In genomic region chr3:135411824-135412223, GRCm38 (mm10) we compare ENCODE assay signal across 16 mouse cellular contexts. TPM values are rescaled to one million over a fixed set of nuclear protein-coding genes. Genes with fewer than 3 reads are reported as not detected.
DNase-seq lines count a peak whose midpoint lies in the region; ATAC-seq and TF ChIP-seq lines count a peak whose summit lies in the region.
"Had no signal": no experiment of that assay in that cellular context is flagged by ENCODE, and none has a peak within 500 bp of the region (broad histone marks: within the 10 kb centered on the region; RNA-seq: fewer than 3 reads in every experiment).

No protein-coding gene starts in this region.

- H3K9ac ChIP-seq in neural tube, embryonic 15.5 days (replicated peaks): no peak overlapping the region
- H3K9ac ChIP-seq in heart, adult 2 months (ENCODE audit: low read depth, low read length): no peak overlapping the region
- H3K9ac ChIP-seq in heart, postnatal 0 days (replicated peaks; ENCODE audit: low read depth, low read length): no peak overlapping the region
- H3K9ac ChIP-seq: embryonic facial prominence, embryonic 12.5 days; kidney, embryonic 15.5 days; limb, embryonic 12.5 days; stomach, embryonic 15.5 days had no signal

- ATAC-seq in neural tube, embryonic 15.5 days (ENCODE audit: low FRiP score): no peak
- peak; percentile 98 for ATAC-seq in heart, postnatal 0 days (ENCODE audit: insufficient read depth, low read depth)
- ATAC-seq: Patski had no signal

- no peak overlapping the region for H3K4me3 ChIP-seq in neural tube, embryonic 15.5 days (replicated peaks)
- 0 out of 2 replicates have a peak overlapping the region, but pooled peaks have one; percentile 17 for H3K4me3 ChIP-seq in heart, adult 2 months
- H3K4me3 ChIP-seq in heart, postnatal 0 days (ENCODE audit: low read depth, low read length): no peak overlapping the region
- H3K4me3 ChIP-seq: embryonic facial prominence, embryonic 12.5 days; kidney, embryonic 15.5 days; limb, embryonic 12.5 days; stomach, embryonic 15.5 days had no signal

- DNase-seq in neural tube, embryonic 10.5 days (ENCODE audit: extremely low spot score, low spot score): peak; percentile 23
- peak in 1 of 2 experiments; percentile 72 for DNase-seq in heart, adult 2 months
- peak; percentile 90 for DNase-seq in heart, postnatal 0 days (ENCODE audit: low spot score)
- no peak for DNase-seq in cerebellum, adult 9-11 months
- no peak for DNase-seq in yolk sac, embryonic 10.5 days (ENCODE audit: low spot score)
- DNase-seq in cerebellum, postnatal 25 days: no peak
- DNase-seq: cerebellum, adult 2 months; lung, adult 2 months; right cerebral cortex, postnatal 4 days had no signal

- TF ChIP-seq CTCF in heart, adult 2 months (IDR thresholded peaks at IDR 0.05): no peak
- no peak for TF ChIP-seq CTCF in heart, postnatal 0 days (IDR thresholded peaks at IDR 0.05; ENCODE audit: low read depth)

- H3K27ac ChIP-seq in neural tube, embryonic 15.5 days (replicated peaks): no peak overlapping the region
- H3K27ac ChIP-seq in heart, adult 2 months: peak overlapping the region; percentile 60
- H3K27ac ChIP-seq in heart, postnatal 0 days (ENCODE audit: low read depth): no peak overlapping the region; the same call in 1 of the 2 replicates
- H3K27ac ChIP-seq: embryonic facial prominence, embryonic 12.5 days; kidney, embryonic 15.5 days; limb, embryonic 12.5 days; stomach, embryonic 15.5 days had no signal

- H3K4me1 ChIP-seq in neural tube, embryonic 15.5 days: no peaks in the 10 kb centered on the region
- peaks cover 6% of the 10 kb centered on the region for H3K4me1 ChIP-seq in heart, adult 2 months (ENCODE audit: control insufficient read depth, insufficient read depth, low read length)
- peaks cover 16% of the 10 kb centered on the region; the same call in 1 of the 2 replicates for H3K4me1 ChIP-seq in heart, postnatal 0 days (ENCODE audit: control insufficient read depth, insufficient read depth)
- H3K4me1 ChIP-seq: kidney, embryonic 15.5 days; stomach, embryonic 15.5 days had no signal

- TF ChIP-seq EP300 in heart, adult 2 months (IDR thresholded peaks at IDR 0.05; ENCODE audit: insufficient read depth, low read depth, low read length): 0 out of 2 replicates have a peak, but pooled peaks have one; percentile 57
- TF ChIP-seq EP300 in heart, postnatal 0 days (IDR thresholded peaks at IDR 0.05; ENCODE audit: low read depth): no peak

- no peak overlapping the region for H3K4me2 ChIP-seq in neural tube, embryonic 15.5 days
- peak overlapping the region; percentile 33 for H3K4me2 ChIP-seq in heart, postnatal 0 days (ENCODE audit: low read depth, low read length)
- H3K4me2 ChIP-seq: embryonic facial prominence, embryonic 12.5 days; kidney, embryonic 15.5 days; limb, embryonic 12.5 days; stomach, embryonic 15.5 days had no signal

- 24% methylated on average over 9 of the region's 9 CpGs for WGBS in neural tube, embryonic 15.5 days
- WGBS in heart, adult 2 months: 30% methylated on average over 9 of the region's 9 CpGs
- WGBS in heart, postnatal 0 days: 21% methylated on average over 9 of the region's 9 CpGs

- TF ChIP-seq POLR2A in heart, adult 2 months (IDR thresholded peaks at IDR 0.05; ENCODE audit: insufficient read depth, low read depth, low read length): peak; percentile 26; the same call in 1 of the 2 replicates

- intact Hi-C loops in heart, adult 2 months (cut with DNase I): loop anchor here (5.0 kb wide), 1 partner anchor 35 kb away; no protein-coding TSS in a partner anchor

- H3K27me3 ChIP-seq in neural tube, embryonic 15.5 days (replicated peaks): no peaks in the 10 kb centered on the region
- H3K27me3 ChIP-seq in heart, adult 2 months (ENCODE audit: control insufficient read depth, insufficient read depth, low read length): no peaks in the 10 kb centered on the region
- no peaks in the 10 kb centered on the region for H3K27me3 ChIP-seq in heart, postnatal 0 days (ENCODE audit: control insufficient read depth, insufficient read depth, low read length)
- H3K27me3 ChIP-seq: CH12.LX; embryonic facial prominence, embryonic 12.5 days; kidney, embryonic 15.5 days; limb, embryonic 12.5 days; Patski; stomach, embryonic 15.5 days had no signal

- peaks cover 17% of the 10 kb centered on the region for H3K36me3 ChIP-seq in neural tube, embryonic 15.5 days
- peaks cover 9% of the 10 kb centered on the region; the same call in 1 of the 2 replicates for H3K36me3 ChIP-seq in heart, adult 2 months (ENCODE audit: control insufficient read depth, insufficient read depth, low read length)
- peaks cover 24% of the 10 kb centered on the region; the same call in 1 of the 2 replicates for H3K36me3 ChIP-seq in heart, postnatal 0 days (replicated peaks; ENCODE audit: control insufficient read depth, insufficient read depth, low read length)

- peaks cover 6% of the 10 kb centered on the region; the same call in 1 of the 2 replicates for H3K79me2 ChIP-seq in heart, adult 2 months (replicated peaks; ENCODE audit: control insufficient read depth, insufficient read depth, low read length)

- H3K9me3 ChIP-seq in neural tube, embryonic 15.5 days (replicated peaks): no peaks in the 10 kb centered on the region
- no peaks in the 10 kb centered on the region for H3K9me3 ChIP-seq in heart, postnatal 0 days (replicated peaks; ENCODE audit: control insufficient read depth, low read length)
- H3K9me3 ChIP-seq: embryonic facial prominence, embryonic 12.5 days; kidney, embryonic 15.5 days; stomach, embryonic 15.5 days had no signal

RNA-seq across cellular contexts. Expression of gene Cisd2, which starts 11.9 kb away (rescaled TPM):
- 67.1 and 69.0 TPM in 2 replicates for polyA plus RNA-seq in neural tube, embryonic 15.5 days (2015; fragmentation: Nextera tagmentation; extraction: Ambion mirVana)
- total RNA-seq in heart, adult 2 months (2021): 10 to 100 TPM; 47.1 to 55.0 TPM
- polyA plus RNA-seq in heart, adult 2 months (2012; rRNA removed): 20.6 and 31.4 TPM in 2 replicates
- 20.7 and 20.8 TPM in 2 replicates for total RNA-seq in heart, postnatal 0 days (2014; rRNA removed; ENCODE audit: low replicate concordance)
- 43.0 and 48.2 TPM in 2 replicates for polyA plus RNA-seq in heart, postnatal 0 days (2015; fragmentation: Nextera tagmentation; extraction: Ambion mirVana)

RNA-seq across cellular contexts. Expression of gene Ube2d3, which starts 26.1 kb away (rescaled TPM):
- 331 and 389 TPM in 2 replicates for polyA plus RNA-seq in neural tube, embryonic 15.5 days (2015; fragmentation: Nextera tagmentation; extraction: Ambion mirVana)
- total RNA-seq in heart, adult 2 months (2021): 100 to 1,000 TPM; 357 to 416 TPM
- polyA plus RNA-seq in heart, adult 2 months (2012; rRNA removed): 285 and 532 TPM in 2 replicates
- total RNA-seq in heart, postnatal 0 days (2014; rRNA removed; ENCODE audit: low replicate concordance): 944 and 1,112 TPM in 2 replicates
- polyA plus RNA-seq in heart, postnatal 0 days (2015; fragmentation: Nextera tagmentation; extraction: Ambion mirVana): 419 and 429 TPM in 2 replicates

Comparison
In these comparisons a context has a peak if more than half of its experiments do, and no peak if none do; other contexts are left out.
1. DNase-seq: peak in neural tube, embryonic 10.5 days (single experiment) and heart, postnatal 0 days (single experiment); none in cerebellum, adult 9-11 months (single experiment), yolk sac, embryonic 10.5 days (single experiment) and cerebellum, postnatal 25 days (0 of 2).